Mouse (Mus musculus) hindbrain, embryonic 11.5 days (tissue): ENCODE data around the gene Haghl. TPM values are rescaled to one million over a fixed set of nuclear protein-coding genes. Genes with fewer than 3 reads are reported as not detected.
"Not testable (repeated sequence)": the region's sequence is repeated elsewhere in the genome, so short reads cannot be mapped to it uniquely, and the experiment has no call there.

Experiments used
- ATAC-seq: fragments of 200-750 bp; cut with Nextera tagmentation; 2 replicates; pipeline ENCODE4 v1.8.0; 2017; ENCODE audit warnings: mild to moderate bottlenecking, moderate TSS enrichment, moderate library complexity; ENCODE audit not compliant: low FRiP score
- DNase-seq: peaks from one replicate; pipeline ENCODE4 v3.0.0-alpha.2; 2015; ENCODE audit warnings: low spot score
- H3K27ac ChIP-seq: fragments of 300-500 bp; sonication (generic); 2 replicates; pipeline ENCODE4 v1.5.1; 2014; ENCODE audit warnings: mild to moderate bottlenecking, low read depth, low read length
- H3K27me3 ChIP-seq: fragments of 300-500 bp; sonication (generic); 2 replicates; pipeline ENCODE4 v1.6.1; 2014; ENCODE audit warnings: mild to moderate bottlenecking, low read length, moderate library complexity, mixed read lengths; ENCODE audit not compliant: control insufficient read depth, insufficient read depth
- H3K36me3 ChIP-seq: fragments of 300-500 bp; sonication (generic); 2 replicates; pipeline ENCODE4 v1.6.1; 2014; ENCODE audit warnings: mild to moderate bottlenecking, low read length, moderate library complexity, mixed read lengths; ENCODE audit not compliant: control insufficient read depth, insufficient read depth
- H3K4me1 ChIP-seq: fragments of 300-500 bp; sonication (generic); replicated peaks from 2 replicates; pipeline ENCODE4 v1.6.1; 2014; ENCODE audit warnings: low read length, mixed read lengths; ENCODE audit not compliant: control insufficient read depth, insufficient read depth
- H3K4me2 ChIP-seq: fragments of 300-500 bp; sonication (generic); replicated peaks from 2 replicates; pipeline ENCODE4 v1.6.1; 2014; ENCODE audit warnings: mild to moderate bottlenecking, low read depth, low read length
- H3K4me3 ChIP-seq: fragments of 300-500 bp; sonication (generic); 2 replicates; pipeline ENCODE4 v1.5.1; 2014; ENCODE audit warnings: low read depth, low read length
- H3K9ac ChIP-seq: fragments of 300-500 bp; sonication (generic); 2 replicates; pipeline ENCODE4 v1.6.1; 2014; ENCODE audit warnings: low read depth, low read length
- H3K9me3 ChIP-seq: fragments of 300-500 bp; sonication (generic); 2 replicates; pipeline ENCODE4 v1.6.1; 2016; ENCODE audit warnings: low read length; ENCODE audit not compliant: control insufficient read depth
- WGBS: fragments of 180-500 bp; shearing (Covaris S2); extraction: QIAGEN DNeasy Blood & Tissue Kit; methylation state at CpG from one replicate; pipeline ENCODE4 v1.1.7; 2014; 5-methylcytosine and 5-hydroxymethylcytosine counted together
- polyA plus RNA-seq: library from polyadenylated mRNA; unstranded; fragments of >200 nt; fragmentation: Nextera tagmentation; extraction: Ambion mirVana; gene quantifications from 2 replicates; pipeline ENCODE4 v1.2.1, GENCODE M21; 2014

Gene Haghl
- polyA plus RNA-seq, 1 experiment from 2014 or later = 70.3 TPM

GRCm38 (mm10) chr17:25808789-25809605 is 23.5 kb upstream of the Haghl start, which contains the start of gene Fbxl16:
Gene Fbxl16 (plus strand): TSS chr17:25809085.
- Histone ChIP-seq H3K4me1 (peaks cover 10% of the 10 kb centered on the region; the same call in 1 of the 2 replicates), H3K27me3 (peaks cover 2% of the 10 kb centered on the region; the same call in 1 of the 2 replicates), H3K36me3 (no peaks in the 10 kb centered on the region), H3K9me3 (no peaks in the 10 kb centered on the region), H3K9ac (peak within 1 kb of the TSS; percentile 95), H3K27ac (peak within 1 kb of the TSS; percentile 98), H3K4me2 (peak within 1 kb of the TSS; percentile 87), H3K4me3 (peak within 1 kb of the TSS; percentile 84)
- ATAC-seq (peak; percentile 81), DNase-seq (peak; percentile 91)
- under 1% methylated on average over 54 of the region's 100 CpGs for WGBS

DNA sequence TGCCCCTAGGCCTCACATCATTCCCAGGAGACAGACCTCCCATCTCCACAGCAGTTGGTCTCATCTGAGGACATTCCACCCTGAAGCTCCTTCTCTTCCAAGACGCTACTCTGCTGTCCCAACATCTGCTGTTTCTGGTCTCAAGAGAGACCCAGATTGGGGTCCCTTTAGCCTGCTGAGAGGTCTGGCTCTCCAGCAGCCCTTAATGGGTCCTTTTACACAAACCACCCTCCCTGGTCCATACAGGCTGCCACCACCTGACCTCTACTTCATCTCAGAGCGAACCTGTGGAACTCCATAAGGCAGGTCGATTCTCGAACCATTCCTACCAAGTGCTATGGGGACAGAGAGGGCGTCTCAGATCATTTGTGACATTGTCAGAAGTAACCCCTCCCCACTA is 22.6 kb upstream of the Haghl start:
- Histone ChIP-seq H3K27me3 (0 out of 2 replicates have a peak, but pooled peaks cover 2% of the 10 kb centered on the region), H3K4me2 (peak overlapping the region; percentile 87), H3K9ac (peak overlapping the region; percentile 95; the same call in 1 of the 2 replicates), H3K27ac (peak overlapping the region; percentile 98), H3K4me1 (peaks cover 14% of the 10 kb centered on the region; the same call in 1 of the 2 replicates), H3K9me3 (no peaks in the 10 kb centered on the region), H3K4me3 (peak overlapping the region; percentile 84; the same call in 1 of the 2 replicates), H3K36me3 (no peaks in the 10 kb centered on the region)
- 36% methylated on average over 5 of the region's 5 CpGs for WGBS
- DNase-seq (no peak), ATAC-seq (no peak)

- not testable (repeated sequence) for ATAC-seq
These were observed 22.0 kb upstream of the Haghl start for GRCm38 (mm10) chr17:25807452-25807851.

DNA sequence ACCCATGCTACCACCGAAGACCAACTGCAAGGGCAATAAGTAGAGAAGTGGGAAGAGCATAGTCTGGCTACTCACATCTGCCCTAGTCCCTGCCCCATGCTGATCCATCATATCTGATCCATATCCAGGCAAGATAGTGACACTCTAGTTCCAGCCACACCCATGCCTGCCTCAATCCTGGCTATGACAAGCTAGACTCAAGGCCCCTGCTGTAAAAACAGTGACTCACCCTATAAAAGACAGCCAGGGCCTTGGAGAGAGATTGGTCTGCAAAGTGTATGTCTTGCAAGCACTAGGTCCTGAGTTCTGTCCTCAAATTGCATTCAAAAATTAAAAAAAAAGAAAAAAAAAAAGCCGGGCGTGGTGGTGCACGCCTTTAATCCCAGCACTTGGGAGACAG is 21.0 kb upstream of the Haghl start:
- Histone ChIP-seq H3K36me3 (no peaks in the 10 kb centered on the region), H3K27ac (no peak overlapping the region), H3K9ac (no peak overlapping the region), H3K4me1 (peaks cover 20% of the 10 kb centered on the region; the same call in 1 of the 2 replicates), H3K27me3 (no peaks in the 10 kb centered on the region), H3K9me3 (no peaks in the 10 kb centered on the region), H3K4me3 (no peak overlapping the region), H3K4me2 (no peak overlapping the region)
- WGBS = 87% methylated on average over 4 of the region's 4 CpGs
- ATAC-seq (no peak), DNase-seq (no peak)

More at GRCm38 (mm10) chr17:25807452-25807851, 22.0 kb upstream of the Haghl start:
- H3K9me3 ChIP-seq, H3K27ac ChIP-seq, H3K27me3 ChIP-seq, DNase-seq, H3K9ac ChIP-seq, H3K36me3 ChIP-seq, H3K4me2 ChIP-seq, H3K4me3 ChIP-seq: not testable (repeated sequence)
- whole genome bisulfite sequencing = 54% methylated on average over 2 of the region's 2 CpGs
- peaks cover 16% of the 10 kb centered on the region; the same call in 1 of the 2 replicates for H3K4me1 ChIP-seq

GRCm38 (mm10) chr17:25802825-25803517 is 17.5 kb upstream of the Haghl start:
- peak overlapping the region; percentile 83 for H3K27ac ChIP-seq
- 12% methylated on average over 10 of the region's 10 CpGs for WGBS
- H3K4me3 ChIP-seq = no peak overlapping the region; the same call in 1 of the 2 replicates
- H3K36me3 ChIP-seq = no peaks in the 10 kb centered on the region
- peak; percentile 95 for ATAC-seq
- H3K4me2 ChIP-seq = peak overlapping the region; percentile 16
- H3K4me1 ChIP-seq = peaks cover 12% of the 10 kb centered on the region; the same call in 1 of the 2 replicates
- no peaks in the 10 kb centered on the region for H3K27me3 ChIP-seq
- peak; percentile 95 for DNase-seq
- H3K9ac ChIP-seq = peak overlapping the region; percentile 36; the same call in 1 of the 2 replicates
- H3K9me3 ChIP-seq = no peaks in the 10 kb centered on the region

GRCm38 (mm10) chr17:25801029-25801428 is 15.6 kb upstream of the Haghl start:
- Histone ChIP-seq H3K27me3 (no peaks in the 10 kb centered on the region), H3K4me2 (no peak overlapping the region), H3K27ac (no peak overlapping the region), H3K36me3 (no peaks in the 10 kb centered on the region), H3K4me1 (peaks cover 15% of the 10 kb centered on the region), H3K4me3 (no peak overlapping the region), H3K9me3 (no peaks in the 10 kb centered on the region), H3K9ac (no peak overlapping the region)
- ATAC-seq (no peak), DNase-seq (peak; percentile 82)
- 9% methylated on average over 6 of the region's 6 CpGs for WGBS

DNA sequence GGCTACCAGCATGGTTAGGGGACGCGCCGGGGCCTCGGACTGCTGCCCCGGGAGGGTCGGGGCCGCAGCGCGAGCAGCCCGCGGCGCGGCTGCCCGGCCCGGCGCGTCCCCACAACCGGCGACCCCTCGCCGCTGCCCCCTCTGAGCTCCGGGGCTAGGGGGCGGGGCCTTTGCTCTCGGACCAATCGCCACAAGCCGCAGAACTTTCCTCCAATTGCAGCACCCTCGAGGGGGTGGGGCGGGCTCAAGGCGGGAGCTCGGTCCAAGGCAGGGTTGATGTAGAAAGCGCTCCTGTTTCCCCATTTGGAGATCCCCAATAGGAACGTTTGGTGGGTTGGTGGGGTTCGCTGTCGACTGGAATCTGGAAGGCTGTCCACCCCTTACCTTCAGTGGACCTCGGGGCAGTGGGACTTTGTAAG is 11.5 kb upstream of the Haghl start, which contains the start of gene Metrn:
TSS of gene Metrn (minus strand) at position 186 of the 419 bp plus-strand sequence.
- peak within 1 kb of the TSS; percentile 82 for H3K9ac ChIP-seq
- ATAC-seq (peak; percentile 67), DNase-seq (peak; percentile 93)
- H3K36me3 ChIP-seq = no peaks in the 10 kb centered on the region
- no peaks in the 10 kb centered on the region for H3K27me3 ChIP-seq
- peaks cover 18% of the 10 kb centered on the region for H3K4me1 ChIP-seq
- H3K9me3 ChIP-seq = no peaks in the 10 kb centered on the region
- WGBS = under 1% methylated on average over 23 of the region's 35 CpGs
- H3K27ac ChIP-seq = peak within 1 kb of the TSS; percentile 94
- peak within 1 kb of the TSS; percentile 95 for H3K4me2 ChIP-seq
- peak within 1 kb of the TSS; percentile 80 for H3K4me3 ChIP-seq

DNA sequence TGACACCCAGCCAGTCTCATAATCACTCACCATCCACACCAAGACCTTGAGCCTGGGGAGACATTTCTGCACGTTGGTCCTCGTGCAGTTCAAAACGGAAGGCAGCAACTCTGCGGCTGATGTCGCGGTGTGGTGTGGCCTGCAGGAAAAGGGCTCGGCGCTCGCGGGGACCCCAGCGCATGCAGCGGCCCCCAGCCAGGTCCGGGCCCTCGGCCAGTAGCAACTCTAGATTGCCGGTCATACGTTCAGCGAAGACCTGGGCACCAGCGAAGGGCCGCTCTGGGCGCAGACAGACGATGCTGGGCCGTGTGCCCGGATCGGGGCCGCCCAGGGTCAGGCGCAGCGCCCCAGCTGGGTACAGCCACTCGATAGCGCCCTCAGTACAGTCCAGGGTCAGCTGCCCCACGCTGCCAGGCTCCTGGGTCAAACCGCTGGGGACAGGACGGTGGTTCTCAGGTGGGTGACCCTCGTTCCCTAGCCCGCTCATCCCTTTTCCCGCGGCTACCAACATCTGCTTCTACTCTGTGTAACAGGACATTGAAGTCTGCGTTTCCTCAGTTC is 10.8 kb upstream of the Haghl start:
- H3K27ac ChIP-seq = peak overlapping the region; percentile 94
- peak overlapping the region; percentile 80 for H3K4me3 ChIP-seq
- DNase-seq (peak; percentile 56), ATAC-seq (no peak)
- WGBS = 0% methylated on average over 37 of the region's 37 CpGs
- peaks cover 21% of the 10 kb centered on the region for H3K4me1 ChIP-seq
- H3K9me3 ChIP-seq = no peaks in the 10 kb centered on the region
- H3K36me3 ChIP-seq = no peaks in the 10 kb centered on the region
- H3K9ac ChIP-seq = peak overlapping the region; percentile 82
- no peaks in the 10 kb centered on the region for H3K27me3 ChIP-seq
- peak overlapping the region; percentile 95 for H3K4me2 ChIP-seq
